Mouse (Mus musculus) liver, embryonic 13.5 days (tissue): ENCODE measurements around the gene Myog. TPM values are rescaled to one million over a fixed set of nuclear protein-coding genes. Genes with fewer than 3 reads are reported as not detected.
"Not testable (repeated sequence)": the region's sequence is repeated elsewhere in the genome, so short reads cannot be mapped to it uniquely, and the experiment has no call there.

Experiments
- ATAC-seq: fragments of 200-750 bp; cut with Nextera tagmentation; 2 replicates; pipeline ENCODE4 v1.8.0; 2017; ENCODE audit warnings: low read depth, mild to moderate bottlenecking, moderate number of reproducible peaks, moderate library complexity
- DNase-seq: peaks from one replicate; pipeline ENCODE4 v3.0.0; 2022
- H3K27ac ChIP-seq: fragments of 300-500 bp; sonication (generic); 2 replicates; pipeline ENCODE4 v1.5.1; 2015; ENCODE audit warnings: moderate library complexity, mild to moderate bottlenecking, inconsistent platforms
- H3K27me3 ChIP-seq: fragments of 300-500 bp; sonication (generic); 2 replicates; pipeline ENCODE4 v1.6.1; 2015; ENCODE audit warnings: mild to moderate bottlenecking, inconsistent platforms
- H3K36me3 ChIP-seq: fragments of 300-500 bp; sonication (generic); 2 replicates; pipeline ENCODE4 v1.6.1; 2015; ENCODE audit warnings: mild to moderate bottlenecking, inconsistent platforms
- H3K4me1 ChIP-seq: fragments of 300-500 bp; sonication (generic); replicated peaks from 2 replicates; pipeline ENCODE4 v1.6.1; 2015; ENCODE audit warnings: inconsistent platforms
- H3K4me2 ChIP-seq: fragments of 300-500 bp; sonication (generic); 2 replicates; pipeline ENCODE4 v1.6.1; 2015; ENCODE audit warnings: inconsistent platforms, mild to moderate bottlenecking, moderate library complexity
- H3K4me3 ChIP-seq: fragments of 300-500 bp; sonication (generic); replicated peaks from 2 replicates; pipeline ENCODE4 v1.5.1; 2015; ENCODE audit warnings: mild to moderate bottlenecking, inconsistent platforms
- H3K9ac ChIP-seq: fragments of 300-500 bp; sonication (generic); 2 replicates; pipeline ENCODE4 v1.6.1; 2015; ENCODE audit warnings: mild to moderate bottlenecking, inconsistent platforms
- H3K9me3 ChIP-seq: fragments of 300-500 bp; sonication (generic); replicated peaks from 2 replicates; pipeline ENCODE4 v1.6.1; 2016; ENCODE audit warnings: inconsistent platforms
- WGBS: fragments of 180-500 bp; shearing (Covaris S2); methylation state at CpG from one replicate; pipeline ENCODE4 v1.1.7; 2015; ENCODE audit not compliant: insufficient replicate concordance; 5-methylcytosine and 5-hydroxymethylcytosine counted together
- polyA plus RNA-seq: library from polyadenylated mRNA; unstranded; fragments of >200 nt; fragmentation: Nextera tagmentation; extraction: Ambion mirVana; gene quantifications from 2 replicates; pipeline ENCODE4 v1.2.1, GENCODE M21; 2015

Myog gene
- polyA plus RNA-seq: 2.7 and 4.1 TPM in 2 replicates

DNA sequence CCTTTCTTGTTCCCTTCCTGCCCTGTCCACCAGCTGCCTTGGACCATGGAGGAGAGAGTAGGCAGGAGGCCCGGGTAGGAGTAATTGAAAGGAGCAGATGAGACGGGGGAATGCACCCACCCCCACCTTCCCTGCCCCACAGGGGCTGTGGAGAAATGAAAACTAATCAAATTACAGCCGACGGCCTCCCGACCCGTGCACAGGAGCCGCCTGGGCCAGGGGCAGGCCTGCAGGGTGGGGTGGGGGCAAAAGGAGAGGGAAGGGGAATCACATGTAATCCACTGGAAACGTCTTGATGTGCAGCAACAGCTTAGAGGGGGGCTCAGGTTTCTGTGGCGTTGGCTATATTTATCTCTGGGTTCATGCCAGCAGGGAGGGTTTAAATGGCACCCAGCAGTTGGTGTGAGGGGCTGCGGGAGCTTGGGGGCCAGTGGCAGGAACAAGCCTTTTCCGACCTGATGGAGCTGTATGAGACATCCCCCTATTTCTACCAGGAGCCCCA lies at the start of gene Myog:
Gene Myog, plus strand, starts transcription at position 392 of the 502 bp plus-strand sequence.
- 65% methylated on average over 11 of the region's 11 CpGs for WGBS
- Histone ChIP-seq H3K27ac (no peak within 1 kb of the TSS), H3K27me3 (no peaks in the 10 kb centered on the region), H3K4me3 (no peak within 1 kb of the TSS), H3K9ac (no peak within 1 kb of the TSS), H3K36me3 (no peaks in the 10 kb centered on the region), H3K4me2 (no peak within 1 kb of the TSS), H3K9me3 (no peaks in the 10 kb centered on the region), H3K4me1 (peaks cover under 1% of the 10 kb centered on the region; the same call in 1 of the 2 replicates)
- DNase-seq (no peak), ATAC-seq (no peak)

GRCm38 (mm10) chr1:134240701-134241100 lies 49.1 kb upstream of the Myog start:
- 40% methylated on average over 9 of the region's 9 CpGs for WGBS
- Histone ChIP-seq H3K27me3 (peaks cover 49% of the 10 kb centered on the region), H3K9ac (no peak overlapping the region), H3K9me3 (no peaks in the 10 kb centered on the region), H3K4me2 (no peak overlapping the region), H3K4me1 (peaks cover 31% of the 10 kb centered on the region), H3K36me3 (no peaks in the 10 kb centered on the region), H3K4me3 (no peak overlapping the region), H3K27ac (no peak overlapping the region)
- DNase-seq: no peak
- no peak for ATAC-seq

- H3K4me1 ChIP-seq: peaks cover 27% of the 10 kb centered on the region
- no peak overlapping the region for H3K4me3 ChIP-seq
- no peaks in the 10 kb centered on the region for H3K36me3 ChIP-seq
- no peaks in the 10 kb centered on the region for H3K9me3 ChIP-seq
- H3K4me2 ChIP-seq: no peak overlapping the region
- DNase-seq: no peak
- no peak overlapping the region for H3K27ac ChIP-seq
- 65% methylated on average over 8 of the region's 8 CpGs for WGBS
- H3K27me3 ChIP-seq: peaks cover 43% of the 10 kb centered on the region
- H3K9ac ChIP-seq: no peak overlapping the region
- ATAC-seq: no peak
Observed at GRCm38 (mm10) chr1:134241298-134241697, 48.5 kb upstream of the Myog start.

GRCm38 (mm10) chr1:134242286-134242685 lies 47.5 kb upstream of the Myog start:
- WGBS: 41% methylated on average over 2 of the region's 2 CpGs
- H3K27me3 ChIP-seq: peaks cover 33% of the 10 kb centered on the region
- H3K27ac ChIP-seq: no peak overlapping the region
- H3K36me3 ChIP-seq: no peaks in the 10 kb centered on the region
- H3K4me1 ChIP-seq: peaks cover 26% of the 10 kb centered on the region
- no peak overlapping the region for H3K4me3 ChIP-seq
- no peaks in the 10 kb centered on the region for H3K9me3 ChIP-seq
- no peak overlapping the region for H3K4me2 ChIP-seq
- no peak overlapping the region for H3K9ac ChIP-seq
- ATAC-seq (no peak), DNase-seq (no peak)

DNA sequence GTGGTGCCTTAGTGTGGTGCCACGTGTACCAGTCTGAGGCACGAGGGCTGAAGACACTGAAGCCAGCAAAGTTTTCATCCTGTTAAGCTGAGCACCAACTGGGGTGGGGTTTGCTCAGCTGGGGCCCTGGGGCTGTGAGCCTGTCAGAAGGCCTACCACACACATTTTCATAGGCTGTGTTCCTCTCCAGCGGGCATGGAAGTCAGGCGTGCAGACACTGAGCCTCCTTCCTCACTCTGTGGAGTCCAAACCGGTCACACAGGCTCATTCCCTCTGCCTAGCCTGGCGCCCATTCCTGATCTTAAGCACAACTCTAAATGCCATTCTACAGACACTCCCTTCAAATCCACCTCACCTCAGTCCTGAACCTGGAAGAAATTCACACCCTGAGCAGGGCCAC lies 46.3 kb upstream of the Myog start:
- Histone ChIP-seq H3K9me3 (no peaks in the 10 kb centered on the region), H3K9ac (no peak overlapping the region), H3K4me3 (no peak overlapping the region), H3K4me2 (no peak overlapping the region), H3K36me3 (no peaks in the 10 kb centered on the region), H3K4me1 (peaks cover 22% of the 10 kb centered on the region), H3K27me3 (peaks cover 27% of the 10 kb centered on the region), H3K27ac (no peak overlapping the region)
- DNase-seq (no peak), ATAC-seq (no peak)
- WGBS: 58% methylated on average over 6 of the region's 6 CpGs

DNA sequence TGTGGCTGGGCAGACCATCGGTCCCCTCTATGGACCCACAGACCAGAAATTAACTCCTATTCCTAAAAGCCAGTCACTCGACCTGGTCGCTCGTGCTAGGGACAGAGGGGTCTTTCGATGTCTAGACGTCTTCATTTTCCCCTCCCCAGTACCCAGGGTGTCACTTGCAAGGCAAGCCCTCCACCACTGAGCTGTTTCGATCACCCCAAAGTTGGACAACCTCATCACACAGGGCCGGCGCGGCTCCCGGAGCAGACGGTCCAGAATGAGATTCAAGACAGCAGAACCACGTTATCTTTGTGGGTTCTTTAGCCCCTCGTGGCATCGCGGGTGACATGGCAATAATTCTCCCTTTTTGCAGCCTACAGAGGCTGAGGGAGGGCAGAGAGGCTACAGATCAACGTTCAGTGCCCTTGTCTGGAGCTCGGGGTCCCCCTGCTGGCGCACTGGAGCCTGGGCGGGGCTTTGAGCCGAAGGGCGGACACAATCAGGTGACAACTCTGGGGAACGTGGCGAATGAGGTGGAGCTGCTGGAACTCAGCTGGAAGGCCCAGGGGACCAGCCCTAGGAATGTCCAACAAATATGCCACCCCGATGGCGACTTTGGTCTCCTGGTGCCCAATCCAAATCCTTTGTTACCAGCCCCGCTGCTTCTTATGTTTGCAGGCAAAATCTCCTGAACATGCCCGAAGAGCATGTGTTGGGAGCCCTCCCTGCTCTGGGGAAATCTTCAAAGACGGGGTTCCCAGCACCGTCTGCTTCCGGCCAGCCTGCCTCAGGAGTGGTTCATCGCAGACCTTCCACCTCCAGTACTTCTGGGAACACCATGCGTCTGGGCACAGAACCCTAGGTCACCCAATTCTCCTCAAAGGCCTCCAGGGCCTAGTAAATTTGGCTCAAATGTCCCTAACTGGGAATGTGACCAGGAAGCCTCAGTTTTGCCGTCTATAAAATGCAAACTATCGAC lies 45.6 kb upstream of the Myog start:
- Histone ChIP-seq H3K9me3 (no peaks in the 10 kb centered on the region), H3K4me2 (0 out of 2 replicates have a peak overlapping the region, but pooled peaks have one; percentile 12), H3K9ac (no peak overlapping the region), H3K4me1 (peaks cover 16% of the 10 kb centered on the region), H3K4me3 (no peak overlapping the region), H3K27me3 (peaks cover 27% of the 10 kb centered on the region), H3K36me3 (no peaks in the 10 kb centered on the region), H3K27ac (no peak overlapping the region)
- ATAC-seq (peak; percentile 69), DNase-seq (peak; percentile 69)
- WGBS: 22% methylated on average over 35 of the region's 35 CpGs

DNA sequence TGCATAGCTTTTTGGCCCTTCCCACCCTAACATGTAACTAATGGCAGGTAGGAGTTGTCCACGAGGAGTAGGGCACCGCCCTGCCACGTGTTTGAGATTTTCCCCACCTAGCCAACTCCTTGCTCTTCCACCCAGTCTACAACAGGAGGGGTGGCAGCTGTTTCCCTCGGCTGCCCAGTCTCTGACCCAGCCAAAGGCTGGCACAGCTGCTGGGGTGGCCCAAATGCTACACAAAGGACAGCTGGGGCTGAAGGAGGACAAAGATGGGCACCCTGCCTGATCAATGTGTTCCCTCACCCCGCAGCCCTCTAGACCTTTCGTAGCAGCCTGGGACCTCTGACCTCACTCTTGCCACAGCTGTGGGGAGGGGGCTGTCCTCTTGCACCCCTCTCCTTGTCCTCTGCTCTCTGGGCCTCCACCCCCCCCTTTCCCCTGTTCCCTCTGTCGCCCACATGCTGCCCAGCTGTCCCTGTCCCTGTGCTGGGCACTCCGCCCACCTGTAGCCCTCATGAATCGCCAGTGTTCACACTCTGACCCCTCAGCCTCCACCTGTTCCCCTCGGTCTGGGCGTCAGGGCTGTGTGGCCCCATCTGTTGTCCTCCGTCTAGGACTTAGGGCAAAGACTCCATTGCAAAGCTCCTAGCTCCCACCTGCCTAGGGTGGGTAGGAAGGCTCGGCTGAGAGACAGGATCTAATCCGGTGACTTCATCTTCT lies 44.6 kb upstream of the Myog start:
- Histone ChIP-seq H3K4me2 (no peak overlapping the region), H3K9me3 (no peaks in the 10 kb centered on the region), H3K27me3 (peaks cover 20% of the 10 kb centered on the region; the same call in 1 of the 2 replicates), H3K4me1 (peaks cover 16% of the 10 kb centered on the region), H3K27ac (no peak overlapping the region), H3K36me3 (no peaks in the 10 kb centered on the region), H3K4me3 (no peak overlapping the region), H3K9ac (no peak overlapping the region)
- DNase-seq (no peak), ATAC-seq (peak; percentile 12; the same call in 1 of the 2 replicates)
- 62% methylated on average over 14 of the region's 14 CpGs for WGBS

DNA sequence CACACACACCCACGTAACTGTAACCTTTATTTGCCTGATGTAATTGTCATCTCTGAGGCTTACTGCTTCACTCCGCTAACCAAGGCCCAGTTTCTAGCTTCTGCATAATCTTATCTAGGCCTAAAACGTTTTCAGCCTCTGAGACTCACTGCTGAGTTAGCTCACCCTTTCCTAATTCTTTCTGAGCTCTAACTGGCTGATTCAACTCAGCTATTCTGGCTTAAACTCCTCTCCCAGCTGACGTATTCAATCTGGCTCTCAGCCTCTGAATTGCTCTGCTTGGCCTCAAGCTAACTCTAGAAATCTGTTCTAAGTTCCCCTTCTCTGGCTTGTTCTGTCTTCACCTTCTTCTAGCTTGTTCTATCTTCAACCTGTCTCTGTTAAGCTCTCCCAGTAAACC lies 43.2 kb upstream of the Myog start:
- DNase-seq: no peak
- WGBS: 37% methylated on average over 4 of the region's 4 CpGs

DNA sequence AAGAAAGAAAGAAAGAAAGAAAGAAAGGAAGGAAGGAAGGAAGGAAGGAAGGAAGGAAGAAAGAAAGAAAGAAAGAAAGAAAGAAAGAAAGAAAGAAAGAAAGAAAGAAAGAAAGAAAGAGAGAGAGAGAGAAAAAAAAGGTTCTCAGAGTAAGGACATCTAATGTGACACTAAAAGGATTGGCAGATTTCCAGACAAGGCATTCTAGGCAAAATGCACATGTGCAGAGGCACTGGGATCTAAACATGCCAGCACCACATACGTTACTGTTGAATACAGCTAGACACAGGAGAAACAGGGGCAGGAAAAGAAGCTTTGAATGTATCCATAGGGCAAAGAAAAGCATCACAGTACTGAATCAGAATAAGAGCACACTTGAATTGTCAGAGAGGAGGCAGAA lies 40.1 kb upstream of the Myog start:
- 50% methylated on average over 1 of the region's 1 CpGs for WGBS
- not testable (repeated sequence) for H3K9ac ChIP-seq, H3K27me3 ChIP-seq, H3K4me3 ChIP-seq, H3K4me2 ChIP-seq, H3K4me1 ChIP-seq, H3K9me3 ChIP-seq, ATAC-seq, DNase-seq, H3K36me3 ChIP-seq, H3K27ac ChIP-seq

More for the DNA sequence above, 43.2 kb upstream of the Myog start:
- no peaks in the 10 kb centered on the region for H3K36me3 ChIP-seq
- no peak overlapping the region for H3K9ac ChIP-seq
- no peak overlapping the region for H3K27ac ChIP-seq
- H3K4me3 ChIP-seq: no peak overlapping the region
- H3K27me3 ChIP-seq: 0 out of 2 replicates have a peak, but pooled peaks cover 6% of the 10 kb centered on the region
- H3K9me3 ChIP-seq: no peaks in the 10 kb centered on the region
- no peak overlapping the region for H3K4me2 ChIP-seq
- H3K4me1 ChIP-seq: peaks cover 16% of the 10 kb centered on the region
- ATAC-seq: no peak

- DNase-seq (no peak), ATAC-seq (no peak)
- Histone ChIP-seq H3K27ac (no peak overlapping the region), H3K9me3 (no peaks in the 10 kb centered on the region; the same call in 1 of the 2 replicates), H3K9ac (no peak overlapping the region), H3K36me3 (no peaks in the 10 kb centered on the region), H3K4me1 (no peaks in the 10 kb centered on the region), H3K27me3 (no peaks in the 10 kb centered on the region), H3K4me3 (no peak overlapping the region), H3K4me2 (no peak overlapping the region)
- WGBS: 67% methylated on average over 6 of the region's 6 CpGs
Observed at GRCm38 (mm10) chr1:134264341-134264740, 25.4 kb upstream of the Myog start.

GRCm38 (mm10) chr1:134265797-134266196 lies 24.0 kb upstream of the Myog start:
- DNase-seq (no peak), ATAC-seq (no peak)
- Histone ChIP-seq H3K36me3 (no peaks in the 10 kb centered on the region), H3K4me2 (no peak overlapping the region), H3K4me1 (no peaks in the 10 kb centered on the region), H3K27ac (no peak overlapping the region), H3K27me3 (no peaks in the 10 kb centered on the region), H3K4me3 (no peak overlapping the region), H3K9ac (no peak overlapping the region), H3K9me3 (no peaks in the 10 kb centered on the region; the same call in 1 of the 2 replicates)
- WGBS: 44% methylated on average over 2 of the region's 2 CpGs
